Mouse (Mus musculus): ENCODE measurements at regions not wholly inside any gene's neighbourhood (a gene's known extent, or its start where the extent isn't known, plus 50 kb on each side); places are given as distances from the start of the nearest gene placed in this dataset.

DNA sequence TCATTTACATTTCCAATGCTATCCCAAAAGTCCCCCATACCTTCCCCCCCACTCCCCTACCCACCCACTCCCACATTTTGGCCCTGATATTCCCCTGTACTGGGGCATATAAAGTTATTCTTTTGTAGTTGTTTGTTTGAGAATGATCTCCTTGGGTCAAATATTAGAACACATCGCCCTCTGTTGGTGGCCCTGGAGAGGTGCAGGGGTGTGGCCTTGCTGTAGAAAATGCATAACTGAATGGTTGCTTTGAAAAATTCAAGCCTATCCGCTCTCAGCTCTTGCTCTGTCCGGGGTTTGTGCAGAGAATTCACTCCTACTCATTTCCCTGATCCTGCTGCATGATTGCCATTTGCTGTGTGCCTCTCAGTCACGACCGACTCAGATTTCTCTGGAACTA lies 336.4 kb upstream of the Epha6 start:
- TF ChIP-seq POLR2A (IDR thresholded peaks at IDR 0.05; ENCODE audit: borderline replicate concordance, extremely low read depth, insufficient read depth, insufficient read length, poor library complexity, severe bottlenecking), result no peak
- peak; percentile 35; the same call in 1 of the 2 replicates for TF ChIP-seq CTCF (IDR thresholded peaks at IDR 0.05; ENCODE audit: borderline replicate concordance, extremely low read depth, insufficient read depth, insufficient read length)
- DNase-seq (ENCODE audit: low read depth), result peak; percentile 9
